Mouse (Mus musculus) C2C12 (cell line): ENCODE results near the gene Cmklr1.
"Not testable (repeated sequence)": the region's sequence is repeated elsewhere in the genome, so short reads cannot be mapped to it uniquely, and the experiment has no call there.

Source experiments
- CEBPB ChIP-seq: IDR thresholded peaks from one replicate; pipeline ENCODE4 v1.6.1; 2011; ENCODE audit warnings: low read depth, mild to moderate bottlenecking, control low read depth, moderate library complexity
- CTCF ChIP-seq: IDR thresholded peaks from one replicate; pipeline ENCODE4 v1.5.1; 2011; ENCODE audit not compliant: control insufficient read depth, insufficient read depth, insufficient read length
- MYOG ChIP-seq: IDR thresholded peaks from one replicate; pipeline ENCODE4 v1.6.1; 2011; ENCODE audit not compliant: control insufficient read depth, insufficient read length; ENCODE audit errors: extremely low read depth
- USF1 ChIP-seq: IDR thresholded peaks from one replicate; pipeline ENCODE4 v1.6.1; 2011; ENCODE audit warnings: low read depth, mild to moderate bottlenecking, control low read depth, moderate library complexity

GRCm38 (mm10) chr5:113586458-113586849 is 63.8 kb downstream of the Cmklr1 start:
- TF ChIP-seq USF1, CTCF, MYOG, CEBPB: not testable (repeated sequence)
